Mouse (Mus musculus): ENCODE measurements around the gene Gm49396. TPM values are rescaled to one million over a fixed set of nuclear protein-coding genes. Genes with fewer than 3 reads are reported as not detected.

The Gm49396 gene
- polyA plus RNA-seq, 1 experiment: 9.4 TPM

GRCm38 (mm10) chr7:30585170-30585569 is 22.0 kb downstream of the Gm49396 start:
- no peak for DNase-seq (ENCODE audit: extremely low spot score in 1 of 2, low spot score in 1 of 2)

- no peak for DNase-seq (ENCODE audit: extremely low spot score in 1 of 2, low spot score in 1 of 2)
Observed at GRCm38 (mm10) chr7:30586455-30587020, 23.4 kb downstream of the Gm49396 start.

- DNase-seq (ENCODE audit: extremely low spot score in 1 of 2, low spot score in 1 of 2): peak in 1 of 2 experiments; percentile 30
Observed at GRCm38 (mm10) chr7:30587842-30588667, 24.9 kb downstream of the Gm49396 start.

GRCm38 (mm10) chr7:30588676-30589434 is 25.7 kb downstream of the Gm49396 start, which contains the start of gene Kmt2b:
TSS of gene Kmt2b (minus strand) at chr7:30588726.
- peak; percentile 93 to 96 for DNase-seq (ENCODE audit: extremely low spot score in 1 of 2, low spot score in 1 of 2)

GRCm38 (mm10) chr7:30589435-30590301 is 26.5 kb downstream of the Gm49396 start:
- peak; percentile 48 to 85 for DNase-seq (ENCODE audit: extremely low spot score in 1 of 2, low spot score in 1 of 2)

GRCm38 (mm10) chr7:30590927-30591604 is 27.9 kb downstream of the Gm49396 start:
- DNase-seq (ENCODE audit: extremely low spot score in 1 of 2, low spot score in 1 of 2): no peak

GRCm38 (mm10) chr7:30591605-30591951 is 28.4 kb downstream of the Gm49396 start:
- no peak for DNase-seq (ENCODE audit: extremely low spot score in 1 of 2, low spot score in 1 of 2)

GRCm38 (mm10) chr7:30592772-30593423 is 29.8 kb downstream of the Gm49396 start:
- no peak for DNase-seq (ENCODE audit: extremely low spot score in 1 of 2, low spot score in 1 of 2)

GRCm38 (mm10) chr7:30593579-30594509 is 30.7 kb downstream of the Gm49396 start:
- DNase-seq (ENCODE audit: extremely low spot score in 1 of 2, low spot score in 1 of 2): no peak

- DNase-seq (ENCODE audit: extremely low spot score in 1 of 2, low spot score in 1 of 2): no peak
Observed at GRCm38 (mm10) chr7:30594510-30595024, 31.4 kb downstream of the Gm49396 start.

- DNase-seq (ENCODE audit: extremely low spot score in 1 of 2, low spot score in 1 of 2): no peak
Observed at GRCm38 (mm10) chr7:30596093-30596492, 32.9 kb downstream of the Gm49396 start.

- DNase-seq (ENCODE audit: extremely low spot score in 1 of 2, low spot score in 1 of 2): no peak
Observed at GRCm38 (mm10) chr7:30596811-30597210, 33.7 kb downstream of the Gm49396 start.

GRCm38 (mm10) chr7:30598786-30599185 is 35.6 kb downstream of the Gm49396 start, which contains the start of gene Zbtb32:
TSS of gene Zbtb32 (minus strand) at chr7:30598909.
- no peak for DNase-seq (ENCODE audit: extremely low spot score in 1 of 2, low spot score in 1 of 2)

- DNase-seq (ENCODE audit: extremely low spot score in 1 of 2, low spot score in 1 of 2): peak; percentile 86 to 93
Observed at GRCm38 (mm10) chr7:30599933-30600353, 36.8 kb downstream of the Gm49396 start.

- no peak for DNase-seq (ENCODE audit: extremely low spot score in 1 of 2, low spot score in 1 of 2)
Observed at GRCm38 (mm10) chr7:30600651-30601050, 37.5 kb downstream of the Gm49396 start.

GRCm38 (mm10) chr7:30602583-30602982 is 39.4 kb downstream of the Gm49396 start:
- DNase-seq (ENCODE audit: extremely low spot score in 1 of 2, low spot score in 1 of 2): no peak

GRCm38 (mm10) chr7:30604424-30604823 is 41.3 kb downstream of the Gm49396 start:
- no peak for DNase-seq (ENCODE audit: extremely low spot score in 1 of 2, low spot score in 1 of 2)

GRCm38 (mm10) chr7:30604944-30605343 is 41.8 kb downstream of the Gm49396 start:
- no peak for DNase-seq (ENCODE audit: extremely low spot score in 1 of 2, low spot score in 1 of 2)

Measured in frontal cortex, adult 2 months (tissue).